Mouse (Mus musculus) forebrain, embryonic 12.5 days (tissue): Measurements from ENCODE around the gene Foxf2. TPM values are rescaled to one million over a fixed set of nuclear protein-coding genes. Genes with fewer than 3 reads are reported as not detected.

Experiments used
- ATAC-seq: fragments of 200-750 bp; cut with Nextera tagmentation; 2 replicates; pipeline ENCODE4 v1.8.0; 2017; ENCODE audit warnings: moderate TSS enrichment; ENCODE audit not compliant: low FRiP score
- H3K27ac ChIP-seq: fragments of 300-500 bp; sonication (generic); 2 replicates; pipeline ENCODE4 v1.5.1; 2016; ENCODE audit warnings: mild to moderate bottlenecking
- H3K27me3 ChIP-seq: fragments of 300-500 bp; sonication (generic); 2 replicates; pipeline ENCODE4 v1.6.1; 2016; ENCODE audit warnings: mild to moderate bottlenecking
- H3K36me3 ChIP-seq: fragments of 300-500 bp; sonication (generic); replicated peaks from 2 replicates; pipeline ENCODE4 v1.6.1; 2016; ENCODE audit warnings: mild to moderate bottlenecking
- H3K4me1 ChIP-seq: fragments of 300-500 bp; sonication (generic); 2 replicates; pipeline ENCODE4 v1.6.1; 2016
- H3K4me2 ChIP-seq: fragments of 300-500 bp; sonication (generic); 2 replicates; pipeline ENCODE4 v1.6.1; 2016; ENCODE audit warnings: mild to moderate bottlenecking, moderate library complexity
- H3K4me3 ChIP-seq: fragments of 300-500 bp; sonication (generic); replicated peaks from 2 replicates; pipeline ENCODE4 v1.5.1; 2016; ENCODE audit warnings: mild to moderate bottlenecking
- H3K9ac ChIP-seq: fragments of 300-500 bp; sonication (generic); 2 replicates; pipeline ENCODE4 v1.6.1; 2016; ENCODE audit warnings: mild to moderate bottlenecking
- H3K9me3 ChIP-seq: fragments of 300-500 bp; sonication (generic); 2 replicates; pipeline ENCODE4 v1.6.1; 2016
- WGBS: fragments of 180-500 bp; shearing (Covaris S2); methylation state at CpG from one replicate; pipeline ENCODE4 v1.1.7; 2016; 5-methylcytosine and 5-hydroxymethylcytosine counted together
- polyA plus RNA-seq: library from polyadenylated mRNA; unstranded; fragments of >200 nt; fragmentation: Nextera tagmentation; extraction: Ambion mirVana; gene quantifications from 2 replicates; pipeline ENCODE4 v1.2.1, GENCODE M21; 2016

The Foxf2 gene
- polyA plus RNA-seq, result 3.4 and 4.6 TPM in 2 replicates

DNA sequence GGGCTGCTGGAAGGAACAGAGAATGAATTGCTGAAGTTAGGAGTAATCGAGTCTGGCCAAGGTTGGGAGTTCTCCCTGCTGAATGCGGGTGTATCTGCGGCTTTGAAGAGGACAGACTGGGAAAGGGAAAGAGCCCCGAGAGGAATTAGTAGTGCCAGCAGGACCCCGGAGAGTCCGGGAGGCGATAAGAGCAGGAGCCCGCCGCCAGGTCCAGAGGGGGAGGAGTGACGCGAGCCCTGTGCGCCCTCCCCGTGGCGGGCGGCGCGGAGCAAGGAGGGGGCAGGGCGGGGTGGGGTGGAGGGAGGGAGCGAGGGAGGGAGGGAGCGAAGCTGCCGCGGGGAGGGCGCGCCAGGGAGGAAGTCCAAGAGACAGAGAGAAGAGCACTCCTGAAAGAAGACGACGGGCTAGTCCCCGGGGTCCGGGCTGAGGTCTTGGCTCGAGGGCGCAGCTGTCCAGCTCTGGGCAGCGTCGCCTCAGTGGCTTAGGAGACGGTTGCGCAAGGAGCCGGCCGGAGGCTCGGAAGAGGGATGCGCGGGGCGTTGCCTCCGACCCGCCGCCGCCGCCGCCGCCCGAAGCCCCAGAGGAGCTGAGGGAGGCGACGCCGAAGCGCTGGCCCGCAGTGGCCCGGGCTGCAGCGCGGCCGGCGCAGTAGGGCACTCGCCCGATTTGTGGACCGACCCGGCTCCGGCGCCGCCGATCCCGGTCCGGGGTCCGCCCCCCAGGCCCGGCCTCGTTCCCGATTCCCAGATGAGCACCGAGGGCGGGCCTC is at the start of gene Foxf2:
Gene Foxf2 (plus strand): TSS at position 484 of the 769 bp plus-strand sequence.
- WGBS, result under 1% methylated on average over 55 of the region's 74 CpGs
- peaks cover 36% of the 10 kb centered on the region for H3K4me1 ChIP-seq

DNA sequence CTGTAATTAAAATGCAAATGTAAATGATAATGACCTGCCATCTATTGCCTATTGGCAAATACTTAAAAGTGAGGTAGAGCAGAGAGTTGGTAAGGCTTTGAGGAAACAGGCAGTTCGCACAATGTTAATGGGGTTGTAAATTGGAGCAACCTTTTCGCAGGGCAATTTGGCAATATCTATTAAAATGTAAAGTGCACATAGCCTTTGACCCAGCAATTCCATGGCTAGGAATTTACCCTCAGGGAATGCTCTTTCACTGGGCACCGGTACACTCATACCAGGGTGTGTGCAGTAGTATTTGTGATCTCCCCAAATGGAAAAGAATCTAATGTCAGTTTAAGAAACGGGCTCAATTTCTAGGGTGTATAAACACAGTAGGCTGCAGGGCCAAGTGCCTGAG is 48.9 kb upstream of the Foxf2 start:
- ATAC-seq, result no peak
- H3K9me3 ChIP-seq, result no peaks in the 10 kb centered on the region
- no peak overlapping the region for H3K4me2 ChIP-seq
- H3K27ac ChIP-seq, result no peak overlapping the region
- no peak overlapping the region for H3K4me3 ChIP-seq
- peaks cover 15% of the 10 kb centered on the region for H3K4me1 ChIP-seq
- H3K27me3 ChIP-seq, result peaks cover 4% of the 10 kb centered on the region; the same call in 1 of the 2 replicates
- H3K9ac ChIP-seq, result no peak overlapping the region
- H3K36me3 ChIP-seq, result no peaks in the 10 kb centered on the region
- WGBS, result 63% methylated on average over 4 of the region's 4 CpGs

More for the DNA sequence above, at the start of gene Foxf2:
- H3K27ac ChIP-seq, result peak within 1 kb of the TSS; percentile 13; the same call in 1 of the 2 replicates
- H3K9ac ChIP-seq, result peak within 1 kb of the TSS; percentile 36
- H3K4me2 ChIP-seq, result peak within 1 kb of the TSS; percentile 71
- H3K36me3 ChIP-seq, result no peaks in the 10 kb centered on the region
- H3K9me3 ChIP-seq, result 0 out of 2 replicates have a peak, but pooled peaks cover 2% of the 10 kb centered on the region
- peaks cover 99% of the 10 kb centered on the region for H3K27me3 ChIP-seq
- peak; percentile 51 for ATAC-seq
- H3K4me3 ChIP-seq, result peak within 1 kb of the TSS; percentile 43

- H3K27me3 ChIP-seq, result peaks cover 4% of the 10 kb centered on the region; the same call in 1 of the 2 replicates
- H3K27ac ChIP-seq, result no peak overlapping the region
- WGBS, result 50% methylated on average over 6 of the region's 6 CpGs
- no peaks in the 10 kb centered on the region for H3K9me3 ChIP-seq
- no peak for ATAC-seq
- no peak overlapping the region for H3K4me3 ChIP-seq
- peaks cover 15% of the 10 kb centered on the region for H3K4me1 ChIP-seq
- no peaks in the 10 kb centered on the region for H3K36me3 ChIP-seq
- H3K9ac ChIP-seq, result no peak overlapping the region
- no peak overlapping the region for H3K4me2 ChIP-seq
Measured at GRCm38 (mm10) chr13:31577576-31577975, 48.0 kb upstream of the Foxf2 start.

GRCm38 (mm10) chr13:31578389-31578788 is 47.2 kb upstream of the Foxf2 start:
- no peak overlapping the region for H3K4me3 ChIP-seq
- 29% methylated on average over 10 of the region's 10 CpGs for WGBS
- no peak overlapping the region for H3K27ac ChIP-seq
- H3K36me3 ChIP-seq, result no peaks in the 10 kb centered on the region
- H3K9ac ChIP-seq, result no peak overlapping the region
- H3K4me1 ChIP-seq, result peaks cover 15% of the 10 kb centered on the region
- peaks cover 4% of the 10 kb centered on the region; the same call in 1 of the 2 replicates for H3K27me3 ChIP-seq
- H3K9me3 ChIP-seq, result no peaks in the 10 kb centered on the region
- no peak for ATAC-seq
- no peak overlapping the region for H3K4me2 ChIP-seq

GRCm38 (mm10) chr13:31579866-31580265 is 45.8 kb upstream of the Foxf2 start:
- H3K27ac ChIP-seq, result no peak overlapping the region
- peaks cover 4% of the 10 kb centered on the region; the same call in 1 of the 2 replicates for H3K27me3 ChIP-seq
- peaks cover 15% of the 10 kb centered on the region for H3K4me1 ChIP-seq
- no peaks in the 10 kb centered on the region for H3K36me3 ChIP-seq
- H3K9me3 ChIP-seq, result no peaks in the 10 kb centered on the region
- no peak overlapping the region for H3K9ac ChIP-seq
- no peak for ATAC-seq
- H3K4me3 ChIP-seq, result no peak overlapping the region
- WGBS, result 70% methylated on average over 9 of the region's 9 CpGs
- no peak overlapping the region for H3K4me2 ChIP-seq

GRCm38 (mm10) chr13:31587341-31587740 is 38.3 kb upstream of the Foxf2 start:
- Histone ChIP-seq H3K4me2 (no peak overlapping the region), H3K36me3 (no peaks in the 10 kb centered on the region), H3K27ac (no peak overlapping the region), H3K4me3 (no peak overlapping the region), H3K27me3 (no peaks in the 10 kb centered on the region), H3K4me1 (no peaks in the 10 kb centered on the region), H3K9ac (no peak overlapping the region), H3K9me3 (no peaks in the 10 kb centered on the region)
- WGBS, result 83% methylated on average over 5 of the region's 5 CpGs
- no peak for ATAC-seq

GRCm38 (mm10) chr13:31599576-31599975 is 26.0 kb upstream of the Foxf2 start:
- no peak overlapping the region for H3K27ac ChIP-seq
- 89% methylated on average over 5 of the region's 5 CpGs for WGBS
- H3K9me3 ChIP-seq, result no peaks in the 10 kb centered on the region

GRCm38 (mm10) chr13:31603964-31604363 is 21.7 kb upstream of the Foxf2 start:
- Histone ChIP-seq H3K36me3 (no peaks in the 10 kb centered on the region), H3K27me3 (0 out of 2 replicates have a peak, but pooled peaks cover 6% of the 10 kb centered on the region), H3K4me2 (no peak overlapping the region), H3K27ac (no peak overlapping the region), H3K9ac (no peak overlapping the region), H3K4me3 (no peak overlapping the region), H3K4me1 (no peaks in the 10 kb centered on the region), H3K9me3 (no peaks in the 10 kb centered on the region)
- no peak for ATAC-seq
- WGBS, result 45% methylated on average over 6 of the region's 6 CpGs

More at GRCm38 (mm10) chr13:31599576-31599975, 26.0 kb upstream of the Foxf2 start:
- Histone ChIP-seq H3K9ac (no peak overlapping the region), H3K4me1 (no peaks in the 10 kb centered on the region), H3K36me3 (no peaks in the 10 kb centered on the region), H3K4me2 (no peak overlapping the region), H3K27me3 (no peaks in the 10 kb centered on the region), H3K4me3 (no peak overlapping the region)
- ATAC-seq, result no peak

DNA sequence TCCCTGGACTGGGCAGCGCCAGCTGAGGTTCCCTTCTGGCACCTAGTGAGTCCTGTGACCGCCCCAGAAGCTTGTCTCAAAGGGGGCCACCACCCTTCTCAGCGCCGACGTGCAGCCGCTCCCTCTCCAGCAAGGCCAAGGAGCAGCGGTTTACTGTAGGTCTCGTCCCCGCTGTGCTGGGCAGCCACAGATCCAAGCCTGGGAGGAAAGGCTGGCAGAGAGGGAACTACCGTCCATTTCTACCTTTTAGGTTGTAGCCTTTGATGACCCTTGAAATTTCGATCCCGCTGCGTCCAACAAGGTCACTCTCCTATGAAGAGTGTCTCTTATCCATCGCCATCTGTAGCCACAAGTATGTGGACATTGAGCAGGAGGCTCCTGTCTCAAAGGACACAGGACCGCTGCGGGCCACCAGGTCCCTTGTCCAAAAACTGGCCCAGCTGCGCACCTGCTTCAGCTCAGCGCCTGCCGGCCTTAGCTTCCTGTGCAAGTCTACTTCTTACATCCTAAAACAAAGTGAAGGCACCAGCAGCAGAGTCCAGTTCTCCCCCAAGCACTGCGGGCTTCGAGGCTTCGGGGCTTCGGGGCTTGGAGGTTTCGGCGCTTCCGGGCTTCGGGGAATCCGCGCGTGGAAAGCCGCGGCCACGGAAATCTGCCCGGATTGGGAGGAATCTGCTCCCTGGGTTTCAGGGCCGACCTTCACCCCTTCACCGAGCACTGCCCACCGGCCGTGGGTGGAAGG is 10.7 kb upstream of the Foxf2 start:
- no peak for ATAC-seq
- 1% methylated on average over 38 of the region's 38 CpGs for WGBS

DNA sequence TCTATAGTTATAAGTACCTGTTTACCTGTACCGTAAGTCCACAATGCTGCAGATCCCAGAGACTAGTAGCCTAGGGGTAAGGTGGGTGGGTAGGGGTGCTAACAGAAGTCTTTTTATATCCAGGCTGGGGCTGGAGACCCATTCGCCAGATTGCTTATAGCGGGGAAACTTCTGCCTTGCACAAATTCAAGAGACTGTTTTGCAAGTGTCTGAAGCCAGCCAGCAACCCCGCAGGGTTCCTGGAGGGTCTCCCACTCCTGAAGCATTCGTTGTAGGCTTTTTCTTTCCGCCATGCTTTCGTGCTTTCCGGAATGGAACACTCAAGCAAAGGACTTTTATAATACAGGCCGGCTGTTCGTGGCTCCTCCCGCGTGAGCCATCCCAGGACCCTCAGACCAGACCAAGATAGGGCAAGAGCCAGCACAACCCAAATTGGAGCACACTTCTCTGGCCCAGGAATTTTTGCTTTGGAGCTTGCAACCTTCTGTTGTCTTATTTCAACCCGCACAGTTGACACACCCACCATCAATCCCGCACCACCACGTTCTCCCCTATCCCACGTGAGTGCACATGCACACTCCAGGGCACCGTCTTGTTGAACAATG is 10.0 kb upstream of the Foxf2 start:
- H3K4me2 ChIP-seq, result no peak overlapping the region
- no peak overlapping the region for H3K9ac ChIP-seq
- under 1% methylated on average over 17 of the region's 17 CpGs for WGBS
- no peak overlapping the region for H3K27ac ChIP-seq
- H3K4me3 ChIP-seq, result no peak overlapping the region
- 0 out of 2 replicates have a peak, but pooled peaks have one; percentile 18 for ATAC-seq
- peaks cover 16% of the 10 kb centered on the region for H3K4me1 ChIP-seq
- H3K36me3 ChIP-seq, result no peaks in the 10 kb centered on the region
- no peaks in the 10 kb centered on the region for H3K9me3 ChIP-seq
- H3K27me3 ChIP-seq, result peaks cover 91% of the 10 kb centered on the region

More for the DNA sequence above, 10.7 kb upstream of the Foxf2 start:
- Histone ChIP-seq H3K27me3 (peaks cover 91% of the 10 kb centered on the region), H3K27ac (no peak overlapping the region), H3K36me3 (no peaks in the 10 kb centered on the region), H3K4me2 (no peak overlapping the region), H3K9ac (no peak overlapping the region), H3K4me3 (no peak overlapping the region), H3K4me1 (peaks cover 12% of the 10 kb centered on the region), H3K9me3 (no peaks in the 10 kb centered on the region)

DNA sequence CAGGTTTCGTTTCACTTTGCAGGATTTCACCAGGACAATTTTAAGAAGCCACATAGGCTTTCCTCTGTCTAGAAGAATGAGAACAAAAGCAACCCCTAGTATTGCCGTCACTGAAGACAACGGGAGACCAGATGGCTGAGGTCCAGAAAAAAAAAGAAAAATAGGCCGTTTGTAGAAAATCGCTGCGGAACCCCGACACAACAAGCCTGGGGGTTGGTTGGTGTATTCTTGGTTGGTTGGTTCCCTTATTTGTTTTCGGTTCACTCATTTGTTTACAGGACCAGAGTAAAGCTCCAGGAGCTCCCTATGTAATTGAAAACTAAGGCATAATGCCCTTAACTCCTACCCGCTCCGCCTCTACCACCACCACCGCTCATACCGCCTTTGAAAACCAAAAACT is 7.6 kb upstream of the Foxf2 start:
- peak overlapping the region; percentile 31 for H3K4me3 ChIP-seq
- H3K9ac ChIP-seq, result no peak overlapping the region
- peaks cover 16% of the 10 kb centered on the region for H3K4me1 ChIP-seq
- no peaks in the 10 kb centered on the region for H3K9me3 ChIP-seq
- ATAC-seq, result no peak
- peaks cover 96% of the 10 kb centered on the region for H3K27me3 ChIP-seq
- WGBS, result under 1% methylated on average over 12 of the region's 12 CpGs
- no peaks in the 10 kb centered on the region for H3K36me3 ChIP-seq
- no peak overlapping the region for H3K27ac ChIP-seq
- H3K4me2 ChIP-seq, result peak overlapping the region; percentile 55

DNA sequence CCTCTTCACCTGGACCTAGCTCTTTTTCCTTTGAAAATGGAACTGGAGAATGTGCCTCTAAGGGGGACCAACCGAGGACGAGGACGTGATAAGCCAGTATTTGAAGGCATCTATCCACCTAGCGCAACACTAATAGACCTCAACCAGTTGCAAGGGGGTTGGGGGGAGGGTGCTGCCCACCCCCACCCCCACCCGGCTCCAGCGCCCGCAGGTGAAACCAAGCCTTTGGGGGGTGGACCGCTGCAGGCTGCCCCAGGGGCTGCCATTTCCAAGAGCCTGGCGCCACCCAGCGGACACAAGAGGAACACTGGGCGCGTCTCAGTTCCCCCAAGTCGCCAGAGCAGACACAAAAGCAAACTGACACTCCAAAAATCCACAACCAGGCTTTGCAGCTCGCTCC is 7.2 kb upstream of the Foxf2 start:
- under 1% methylated on average over 14 of the region's 14 CpGs for WGBS

More for the DNA sequence above, 7.2 kb upstream of the Foxf2 start:
- peaks cover 16% of the 10 kb centered on the region for H3K4me1 ChIP-seq
- peak overlapping the region; percentile 55 for H3K4me2 ChIP-seq
- peak overlapping the region; percentile 31 for H3K4me3 ChIP-seq
- no peak overlapping the region for H3K27ac ChIP-seq
- H3K36me3 ChIP-seq, result no peaks in the 10 kb centered on the region
- ATAC-seq, result peak; percentile 47
- H3K9me3 ChIP-seq, result no peaks in the 10 kb centered on the region
- peaks cover 96% of the 10 kb centered on the region for H3K27me3 ChIP-seq
- H3K9ac ChIP-seq, result no peak overlapping the region
